In genomic region chr6:85469660-85470430, GRCm38 (mm10) we compare ENCODE assay signal across 20 mouse cellular contexts. TPM values are rescaled to one million over a fixed set of nuclear protein-coding genes. Genes with fewer than 3 reads are reported as not detected.
DNase-seq lines count a peak whose midpoint lies in the region; ATAC-seq and TF ChIP-seq lines count a peak whose summit lies in the region.
"Had no signal": no experiment of that assay in that cellular context is flagged by ENCODE, and none has a peak within 500 bp of the region (broad histone marks: within the 10 kb centered on the region; RNA-seq: fewer than 3 reads in every experiment).

No protein-coding gene starts in this region.

- no peaks in the 10 kb centered on the region for H3K9me3 ChIP-seq in kidney, embryonic 15.5 days (replicated peaks)
- no peaks in the 10 kb centered on the region for H3K9me3 ChIP-seq in kidney, embryonic 14.5 days (ENCODE audit: control insufficient read depth, low read length)
- no peaks in the 10 kb centered on the region for H3K9me3 ChIP-seq in midbrain, embryonic 11.5 days (ENCODE audit: control insufficient read depth, low read length)
- H3K9me3 ChIP-seq in midbrain, embryonic 10.5 days (replicated peaks) = no peaks in the 10 kb centered on the region
- H3K9me3 ChIP-seq: heart, embryonic 10.5 days; neural tube, embryonic 15.5 days had no signal

- H3K4me2 ChIP-seq in kidney, embryonic 15.5 days = no peak overlapping the region
- no peak overlapping the region for H3K4me2 ChIP-seq in kidney, embryonic 14.5 days (replicated peaks; ENCODE audit: low read depth, low read length)
- H3K4me2 ChIP-seq in midbrain, embryonic 11.5 days = no peak overlapping the region
- H3K4me2 ChIP-seq: neural tube, embryonic 15.5 days had no signal

- peaks cover 51% of the 10 kb centered on the region for H3K36me3 ChIP-seq in kidney, embryonic 15.5 days
- H3K36me3 ChIP-seq in kidney, embryonic 14.5 days (ENCODE audit: control insufficient read depth, insufficient read depth, low read length) = peaks cover 52% of the 10 kb centered on the region
- peaks cover 29% of the 10 kb centered on the region for H3K36me3 ChIP-seq in midbrain, embryonic 11.5 days (ENCODE audit: control insufficient read depth, insufficient read depth, low read length)
- peaks cover 54% of the 10 kb centered on the region for H3K36me3 ChIP-seq in midbrain, embryonic 10.5 days

- ATAC-seq in kidney, embryonic 15.5 days (replicated peaks; ENCODE audit: low FRiP score) = 0 out of 2 replicates have a peak, but pooled peaks have one; percentile 20
- no peak for ATAC-seq in kidney, embryonic 14.5 days (ENCODE audit: low FRiP score, low TSS enrichment)
- ATAC-seq in midbrain, embryonic 11.5 days (ENCODE audit: low FRiP score) = 0 out of 2 replicates have a peak, but pooled peaks have one; percentile 9
- ATAC-seq: activated CD4-positive, CD25-positive, alpha-beta regulatory T cell, adult 4 months had no signal

- TF ChIP-seq POLR2A in cerebellum, adult 2 months (IDR thresholded peaks at IDR 0.05; ENCODE audit: borderline replicate concordance, insufficient read depth, low read length) = no peak

- H3K27me3 ChIP-seq in kidney, embryonic 15.5 days = 0 out of 2 replicates have a peak, but pooled peaks cover 3% of the 10 kb centered on the region
- H3K27me3 ChIP-seq in kidney, embryonic 14.5 days (ENCODE audit: control insufficient read depth, insufficient read depth, low read length) = no peaks in the 10 kb centered on the region
- H3K27me3 ChIP-seq in midbrain, embryonic 11.5 days (ENCODE audit: control insufficient read depth, insufficient read depth, low read length) = no peaks in the 10 kb centered on the region
- no peaks in the 10 kb centered on the region for H3K27me3 ChIP-seq in midbrain, embryonic 10.5 days (ENCODE audit: low read depth, poor library complexity, severe bottlenecking)
- no peaks in the 10 kb centered on the region for H3K27me3 ChIP-seq in cerebellum, adult 2 months (ENCODE audit: control insufficient read depth, insufficient read depth, low read length)
- H3K27me3 ChIP-seq: neural tube, embryonic 15.5 days had no signal

- H3K9ac ChIP-seq in kidney, embryonic 15.5 days = no peak overlapping the region
- no peak overlapping the region for H3K9ac ChIP-seq in kidney, embryonic 14.5 days (ENCODE audit: low read depth, low read length)
- no peak overlapping the region for H3K9ac ChIP-seq in midbrain, embryonic 11.5 days (ENCODE audit: low read length)
- H3K9ac ChIP-seq: neural tube, embryonic 15.5 days had no signal

- WGBS in kidney, embryonic 15.5 days = 75% methylated on average over 5 of the region's 5 CpGs
- WGBS in kidney, embryonic 14.5 days = 76% methylated on average over 5 of the region's 5 CpGs
- WGBS in midbrain, embryonic 11.5 days = 86% methylated on average over 5 of the region's 5 CpGs
- 82% methylated on average over 5 of the region's 5 CpGs for WGBS in midbrain, embryonic 10.5 days
- 46% methylated on average over 5 of the region's 5 CpGs for WGBS in cerebellum, adult 2 months

- TF ChIP-seq CTCF in cerebellum, adult 2 months (IDR thresholded peaks at IDR 0.05; ENCODE audit: borderline replicate concordance, insufficient read depth, low read depth, low read length) = no peak

- no peaks in the 10 kb centered on the region for H3K4me1 ChIP-seq in kidney, embryonic 15.5 days
- H3K4me1 ChIP-seq in kidney, embryonic 14.5 days (ENCODE audit: control insufficient read depth, insufficient read depth, low read length) = no peaks in the 10 kb centered on the region
- H3K4me1 ChIP-seq in midbrain, embryonic 11.5 days (ENCODE audit: control insufficient read depth, insufficient read depth, low read length) = no peaks in the 10 kb centered on the region
- H3K4me1 ChIP-seq in midbrain, embryonic 10.5 days = no peaks in the 10 kb centered on the region
- no peaks in the 10 kb centered on the region for H3K4me1 ChIP-seq in cerebellum, adult 2 months (ENCODE audit: control insufficient read depth, insufficient read depth, low read length)
- H3K4me1 ChIP-seq: neural tube, embryonic 15.5 days had no signal

- no peak overlapping the region for H3K27ac ChIP-seq in kidney, embryonic 15.5 days
- no peak overlapping the region for H3K27ac ChIP-seq in kidney, embryonic 14.5 days (ENCODE audit: low read depth, low read length)
- no peak overlapping the region for H3K27ac ChIP-seq in midbrain, embryonic 11.5 days (ENCODE audit: low read depth, low read length)
- no peak overlapping the region for H3K27ac ChIP-seq in midbrain, embryonic 10.5 days (replicated peaks)
- no peak overlapping the region for H3K27ac ChIP-seq in cerebellum, adult 2 months (ENCODE audit: insufficient read depth, low read length)
- H3K27ac ChIP-seq: heart, embryonic 10.5 days; neural tube, embryonic 15.5 days had no signal

- no peak overlapping the region for H3K4me3 ChIP-seq in kidney, embryonic 15.5 days (replicated peaks)
- H3K4me3 ChIP-seq in kidney, embryonic 14.5 days (ENCODE audit: low read length) = no peak overlapping the region
- no peak overlapping the region for H3K4me3 ChIP-seq in midbrain, embryonic 11.5 days (ENCODE audit: low read depth, low read length)
- H3K4me3 ChIP-seq in midbrain, embryonic 10.5 days = no peak overlapping the region
- no peak overlapping the region for H3K4me3 ChIP-seq in cerebellum, adult 2 months (replicated peaks; ENCODE audit: insufficient read depth, low read depth, low read length)
- H3K4me3 ChIP-seq: erythroblast, embryonic 14.5 days; heart, embryonic 10.5 days; neural tube, embryonic 15.5 days had no signal

- DNase-seq in adrenal gland, adult 2 months = peak; percentile 78
- DNase-seq in adrenal gland, postnatal 25 days = no peak
- DNase-seq in midbrain, embryonic 11.5 days (ENCODE audit: low spot score, missing footprints) = peak; percentile 88
- DNase-seq in midbrain, embryonic 10.5 days (ENCODE audit: low spot score) = no peak
- no peak for DNase-seq in cerebellum, adult 11 months
- DNase-seq in cerebellum, adult 2 months = no peak
- DNase-seq: cerebellum, adult 9-11 months; embryo, embryonic 11 days; gastrocnemius, postnatal 25 days; kidney, postnatal 25 days; lung, adult 2 months; retina, postnatal 1 day had no signal

RNA-seq across cellular contexts. Expression of gene Pradc1, which starts 18.1 kb away (rescaled TPM):
- total RNA-seq in adrenal gland, adult 2 months (2021) = 10 to 100 TPM; 12.2 to 13.1 TPM
- polyA plus RNA-seq in adrenal gland, adult 2 months (2012; rRNA removed) = 26.7 and 28.1 TPM in 2 replicates
- total RNA-seq in adrenal gland, postnatal 25 days (2021) = 16.8 and 19.2 TPM in 2 replicates
- polyA plus RNA-seq in kidney, embryonic 15.5 days (2015; fragmentation: Nextera tagmentation; extraction: Ambion mirVana) = 37.2 and 38.3 TPM in 2 replicates
- polyA plus RNA-seq in kidney, embryonic 14.5 days (2014; fragmentation: Nextera tagmentation; extraction: Ambion mirVana) = 23.3 and 37.8 TPM in 2 replicates
- polyA plus RNA-seq in midbrain, embryonic 11.5 days (2014; fragmentation: Nextera tagmentation; extraction: Ambion mirVana) = 24.6 and 29.4 TPM in 2 replicates
- 42.8 and 44.9 TPM in 2 replicates for polyA plus RNA-seq in midbrain, embryonic 10.5 days (2016; fragmentation: Nextera tagmentation; extraction: Ambion mirVana)
- 21.2 and 21.5 TPM in 2 replicates for polyA plus RNA-seq in cerebellum, adult 2 months (2012; rRNA removed)

RNA-seq across cellular contexts. Expression of gene Cct7, which starts 18.5 kb away (rescaled TPM):
- total RNA-seq in adrenal gland, adult 2 months (2021) = 100 to 1,000 TPM; 241 to 294 TPM
- polyA plus RNA-seq in adrenal gland, adult 2 months (2012; rRNA removed) = 63.3 and 81.3 TPM in 2 replicates
- 245 and 261 TPM in 2 replicates for total RNA-seq in adrenal gland, postnatal 25 days (2021)
- polyA plus RNA-seq in kidney, embryonic 15.5 days (2015; fragmentation: Nextera tagmentation; extraction: Ambion mirVana) = 543 and 552 TPM in 2 replicates
- polyA plus RNA-seq in kidney, embryonic 14.5 days (2014; fragmentation: Nextera tagmentation; extraction: Ambion mirVana) = 545 and 576 TPM in 2 replicates
- polyA plus RNA-seq in midbrain, embryonic 11.5 days (2014; fragmentation: Nextera tagmentation; extraction: Ambion mirVana) = 666 and 672 TPM in 2 replicates
- polyA plus RNA-seq in midbrain, embryonic 10.5 days (2016; fragmentation: Nextera tagmentation; extraction: Ambion mirVana) = 700 and 751 TPM in 2 replicates
- polyA plus RNA-seq in cerebellum, adult 2 months (2012; rRNA removed) = 207 TPM in 2 replicates

RNA-seq across cellular contexts. Expression of gene Fbxo41, which starts 32.9 kb away (rescaled TPM):
- total RNA-seq in adrenal gland, adult 2 months (2021) = under 1 TPM; 0.40 to 0.90 TPM
- 1.1 and 1.2 TPM in 2 replicates for polyA plus RNA-seq in adrenal gland, adult 2 months (2012; rRNA removed)
- total RNA-seq in adrenal gland, postnatal 25 days (2021) = 0.67 and 1.2 TPM in 2 replicates
- polyA plus RNA-seq in kidney, embryonic 15.5 days (2015; fragmentation: Nextera tagmentation; extraction: Ambion mirVana) = 0.08 and 0.18 TPM in 2 replicates
- 0.05 and 0.13 TPM in 2 replicates for polyA plus RNA-seq in kidney, embryonic 14.5 days (2014; fragmentation: Nextera tagmentation; extraction: Ambion mirVana)
- polyA plus RNA-seq in midbrain, embryonic 11.5 days (2014; fragmentation: Nextera tagmentation; extraction: Ambion mirVana) = 0.79 and 1.1 TPM in 2 replicates
- polyA plus RNA-seq in midbrain, embryonic 10.5 days (2016; fragmentation: Nextera tagmentation; extraction: Ambion mirVana) = 0.68 and 0.79 TPM in 2 replicates
- polyA plus RNA-seq in cerebellum, adult 2 months (2012; rRNA removed) = 32.9 and 33.8 TPM in 2 replicates
- total RNA-seq: gastrocnemius, postnatal 25 days; heart, postnatal 25 days had no signal
- polyA plus RNA-seq: erythroblast, embryonic 14.5 days had no signal

RNA-seq across cellular contexts. Expression of gene Smyd5, which starts 38.1 kb away (rescaled TPM):
- total RNA-seq in adrenal gland, adult 2 months (2021) = 10 to 100 TPM; 33.1 to 36.3 TPM
- 19.9 and 23.0 TPM in 2 replicates for polyA plus RNA-seq in adrenal gland, adult 2 months (2012; rRNA removed)
- total RNA-seq in adrenal gland, postnatal 25 days (2021) = 28.8 and 29.4 TPM in 2 replicates
- polyA plus RNA-seq in kidney, embryonic 15.5 days (2015; fragmentation: Nextera tagmentation; extraction: Ambion mirVana) = 69.3 and 75.1 TPM in 2 replicates
- 54.8 and 68.4 TPM in 2 replicates for polyA plus RNA-seq in kidney, embryonic 14.5 days (2014; fragmentation: Nextera tagmentation; extraction: Ambion mirVana)
- polyA plus RNA-seq in midbrain, embryonic 11.5 days (2014; fragmentation: Nextera tagmentation; extraction: Ambion mirVana) = 52.1 and 52.6 TPM in 2 replicates
- polyA plus RNA-seq in midbrain, embryonic 10.5 days (2016; fragmentation: Nextera tagmentation; extraction: Ambion mirVana) = 75.6 and 83.9 TPM in 2 replicates
- 35.3 and 38.8 TPM in 2 replicates for polyA plus RNA-seq in cerebellum, adult 2 months (2012; rRNA removed)

RNA-seq across cellular contexts. Expression of gene Egr4, which starts 43.5 kb away (rescaled TPM):
- total RNA-seq in adrenal gland, adult 2 months (2021) = not detected
- 0.06 TPM in 1 of 2 replicates, not detected in the other for polyA plus RNA-seq in adrenal gland, adult 2 months (2012; rRNA removed)
- not detected in 2 replicates for total RNA-seq in adrenal gland, postnatal 25 days (2021)
- not detected in 2 replicates for polyA plus RNA-seq in kidney, embryonic 15.5 days (2015; fragmentation: Nextera tagmentation; extraction: Ambion mirVana)
- polyA plus RNA-seq in kidney, embryonic 14.5 days (2014; fragmentation: Nextera tagmentation; extraction: Ambion mirVana) = not detected in 2 replicates
- polyA plus RNA-seq in midbrain, embryonic 11.5 days (2014; fragmentation: Nextera tagmentation; extraction: Ambion mirVana) = not detected in 2 replicates
- 0.06 TPM in 1 of 2 replicates, not detected in the other for polyA plus RNA-seq in midbrain, embryonic 10.5 days (2016; fragmentation: Nextera tagmentation; extraction: Ambion mirVana)
- polyA plus RNA-seq in cerebellum, adult 2 months (2012; rRNA removed) = 8.3 and 9.8 TPM in 2 replicates
- total RNA-seq: gastrocnemius, postnatal 25 days; heart, postnatal 25 days had no signal
- polyA plus RNA-seq: activated CD4-positive, CD25-positive, alpha-beta regulatory T cell, adult 4 months; erythroblast, embryonic 14.5 days; heart, embryonic 10.5 days; lung, adult 2 months; thymus, postnatal 0 days had no signal

Comparison
In these comparisons a context has a peak if more than half of its experiments do, and no peak if none do; other contexts are left out.
1. DNase-seq: peak in adrenal gland, adult 2 months (single experiment) and midbrain, embryonic 11.5 days (single experiment); none in adrenal gland, postnatal 25 days (single experiment), midbrain, embryonic 10.5 days (single experiment), cerebellum, adult 11 months (single experiment) and cerebellum, adult 2 months (0 of 2).
2. RNA of gene Fbxo41, which starts 32.9 kb away (polyA plus RNA-seq): 32.9 to 33.8 TPM in cerebellum, adult 2 months; 1.1 to 1.2 TPM in adrenal gland, adult 2 months, 0.79 to 1.1 TPM in midbrain, embryonic 11.5 days, 0.68 to 0.79 TPM in midbrain, embryonic 10.5 days, 0.08 to 0.18 TPM in kidney, embryonic 15.5 days and 0.05 to 0.13 TPM in kidney, embryonic 14.5 days; every median in the first group is over 10 times any median in the second.